Mouse (Mus musculus) liver, adult (tissue): ENCODE data around the gene Rbm12.

ENCODE experiments used
- GATA4 ChIP-seq: IDR thresholded peaks from 2 replicates; pipeline ENCODE4 v1.6.1; 2014; ENCODE audit warnings: mild to moderate bottlenecking, low read length; ENCODE audit not compliant: insufficient replicate concordance

Rbm12 gene

DNA sequence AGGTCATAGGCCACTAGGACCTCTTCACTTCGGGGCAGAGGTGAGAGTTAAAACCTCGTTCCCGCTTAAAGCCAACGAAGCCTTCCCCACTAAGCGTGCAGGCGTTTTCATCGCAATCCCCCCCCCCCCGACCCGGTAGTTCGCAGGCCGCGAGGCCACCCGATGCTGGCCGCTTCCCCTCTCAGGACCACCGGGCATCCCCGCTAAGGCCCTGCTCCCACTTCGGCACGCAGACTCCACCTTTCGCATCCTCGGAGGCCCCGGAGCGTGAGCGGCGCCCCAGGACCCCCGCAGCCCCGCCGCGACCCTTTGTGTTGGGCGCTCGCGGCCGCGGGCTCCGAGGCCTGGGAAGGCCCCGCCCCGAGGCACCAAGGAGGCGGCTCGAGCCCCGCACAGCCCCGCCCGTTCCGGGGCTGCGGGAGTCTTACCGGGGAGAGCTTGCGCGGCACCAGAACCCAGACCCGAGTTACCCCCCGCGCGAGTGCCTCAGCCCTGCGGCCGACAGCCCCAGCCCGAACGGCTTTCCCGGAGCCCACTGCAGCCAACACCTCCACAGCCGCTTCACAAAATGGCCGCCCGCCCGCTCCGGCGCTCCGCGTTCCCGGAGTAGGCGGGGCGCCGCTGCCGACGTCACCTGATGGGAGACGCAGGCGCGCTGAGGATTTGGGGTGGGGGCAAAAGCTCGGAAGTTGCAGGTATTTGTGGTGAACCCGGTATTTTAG is at the start of gene Rbm12, which contains the start of gene Cpne1:
TSS of gene Rbm12 (minus strand) at position 621 of the 722 bp plus-strand sequence.
TSS of gene Cpne1 (minus strand) at position 608 of the 722 bp plus-strand sequence.
- TF ChIP-seq GATA4: no peak

GRCm38 (mm10) chr2:156151538-156151937 is 39.8 kb upstream of the Rbm12 start:
- no peak for TF ChIP-seq GATA4

DNA sequence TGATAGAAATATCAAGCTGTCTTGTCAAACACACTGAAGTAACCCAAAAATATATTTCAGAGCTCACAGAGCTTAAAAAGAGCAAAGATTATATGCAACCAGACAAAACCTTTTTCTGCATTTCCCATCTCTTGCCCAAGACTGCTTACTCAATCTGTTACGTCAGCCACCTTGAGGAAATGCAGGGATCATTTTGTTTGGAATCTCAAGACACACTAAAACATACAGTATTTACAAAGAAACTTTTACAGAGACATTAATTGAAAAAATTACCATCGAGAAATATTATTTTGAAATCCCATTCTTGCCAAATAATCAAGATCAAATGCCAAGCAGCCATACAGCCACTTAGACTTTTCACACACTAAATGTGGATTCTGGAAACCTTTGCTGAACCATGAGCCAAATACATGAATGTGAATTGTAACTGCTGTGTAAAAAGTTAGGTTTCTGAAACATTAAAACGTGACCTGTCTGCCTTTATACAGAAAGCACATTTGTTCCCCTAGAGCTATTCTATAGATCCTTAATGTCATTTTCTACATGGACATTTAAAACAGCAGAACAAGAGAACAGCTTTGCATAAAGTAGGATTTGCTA is 35.6 kb upstream of the Rbm12 start:
- no peak for TF ChIP-seq GATA4

DNA sequence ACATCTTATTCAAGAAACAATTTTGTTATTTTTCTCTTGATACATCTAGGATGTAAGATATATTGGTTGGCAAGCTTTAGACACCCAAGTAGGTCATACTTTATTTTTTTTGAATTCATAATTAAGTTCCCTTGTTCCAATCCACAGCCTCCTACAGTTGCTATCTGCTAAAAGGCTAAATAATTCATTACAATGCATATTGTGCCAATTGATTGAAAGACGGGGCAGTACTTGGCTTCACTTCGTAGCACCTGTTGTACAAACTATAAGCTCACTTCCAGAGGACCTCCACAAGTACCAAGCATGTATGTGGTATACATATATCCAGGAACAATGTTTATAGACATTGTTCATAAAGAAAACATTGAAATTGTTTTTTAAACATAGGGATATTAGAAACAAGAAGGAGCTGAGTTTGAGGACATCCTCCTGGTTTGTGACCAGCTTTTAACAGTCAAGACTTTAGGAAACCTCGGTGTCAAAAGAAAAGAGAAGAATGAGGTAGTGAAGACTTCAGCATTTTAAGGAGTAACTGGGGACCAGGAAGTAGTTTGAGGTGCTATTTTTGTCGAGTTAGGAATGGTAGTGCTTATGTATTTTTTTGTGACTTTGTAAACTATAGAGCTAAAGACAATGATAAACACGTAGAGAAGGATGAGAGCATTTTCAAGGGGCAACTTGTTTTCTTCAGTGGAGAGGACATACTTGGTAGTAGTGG is 34.7 kb upstream of the Rbm12 start:
- no peak for TF ChIP-seq GATA4

DNA sequence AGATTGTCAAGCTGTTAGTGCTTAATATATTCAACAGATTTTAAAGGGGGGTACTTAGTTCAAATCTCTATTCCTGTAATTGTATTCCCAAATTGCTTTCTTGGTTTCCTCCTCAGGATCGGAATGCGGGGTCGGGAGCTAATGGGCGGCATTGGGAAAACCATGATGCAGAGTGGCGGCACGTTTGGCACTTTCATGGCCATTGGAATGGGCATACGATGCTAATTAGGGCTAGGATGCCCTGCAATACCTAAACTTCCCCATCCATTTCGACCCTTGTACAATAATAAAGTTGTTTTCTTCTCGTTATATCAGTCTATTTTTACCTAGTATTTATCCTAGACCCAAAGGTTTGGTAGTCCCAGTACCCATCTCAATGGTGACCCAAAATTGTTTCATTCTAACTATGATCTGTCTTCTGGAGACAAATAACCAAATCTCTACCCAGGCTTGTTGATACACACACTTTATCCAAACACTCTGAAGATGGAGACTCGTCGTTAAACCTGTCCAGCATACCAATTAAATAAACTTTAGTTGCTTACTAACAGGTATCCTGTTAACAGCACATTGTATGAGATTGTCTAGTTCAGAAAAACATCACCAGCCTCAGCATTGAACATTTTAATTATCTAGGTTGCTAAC is 33.8 kb upstream of the Rbm12 start:
- no peak for TF ChIP-seq GATA4

GRCm38 (mm10) chr2:156143953-156144724 is 32.4 kb upstream of the Rbm12 start, which contains the start of the genes Romo1 and Nfs1:
Gene Romo1 (plus strand): TSS chr2:156144039.
Gene Nfs1 (minus strand): TSS chr2:156144186.
- TF ChIP-seq GATA4: peak; percentile 47; the same call in 1 of the 2 replicates

GRCm38 (mm10) chr2:156143367-156143766 is 31.6 kb upstream of the Rbm12 start:
- TF ChIP-seq GATA4: no peak

- no peak for TF ChIP-seq GATA4
Measured at GRCm38 (mm10) chr2:156142820-156143219, 31.0 kb upstream of the Rbm12 start.

GRCm38 (mm10) chr2:156135695-156136094 is 23.9 kb upstream of the Rbm12 start:
- TF ChIP-seq GATA4: no peak

DNA sequence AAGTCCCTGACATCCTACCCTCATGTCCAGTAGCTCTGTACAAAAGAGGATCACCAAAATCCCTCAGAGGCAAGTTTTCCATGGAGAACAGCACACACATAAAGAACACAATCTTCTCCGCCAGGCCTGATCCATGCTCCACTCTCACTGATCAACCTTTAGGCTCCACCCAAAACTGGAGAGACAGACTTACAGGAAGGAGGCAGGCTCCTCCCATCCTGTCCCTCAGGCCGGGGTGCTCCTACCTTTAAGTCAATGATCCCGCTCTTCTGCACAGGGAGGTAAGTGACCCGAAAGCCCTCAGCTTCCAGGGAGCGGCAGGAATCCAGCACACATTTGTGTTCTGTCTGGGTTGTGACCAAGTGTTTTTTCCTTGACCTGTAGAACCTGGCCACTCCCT is 22.4 kb upstream of the Rbm12 start:
- no peak for TF ChIP-seq GATA4

- no peak for TF ChIP-seq GATA4
Measured at GRCm38 (mm10) chr2:156126992-156127391, 15.2 kb upstream of the Rbm12 start, which contains the start of gene Gm28036. Gene Gm28036 (minus strand): TSS chr2:156127092.

- no peak for TF ChIP-seq GATA4
Measured at GRCm38 (mm10) chr2:156123731-156124130, 12.0 kb upstream of the Rbm12 start.

DNA sequence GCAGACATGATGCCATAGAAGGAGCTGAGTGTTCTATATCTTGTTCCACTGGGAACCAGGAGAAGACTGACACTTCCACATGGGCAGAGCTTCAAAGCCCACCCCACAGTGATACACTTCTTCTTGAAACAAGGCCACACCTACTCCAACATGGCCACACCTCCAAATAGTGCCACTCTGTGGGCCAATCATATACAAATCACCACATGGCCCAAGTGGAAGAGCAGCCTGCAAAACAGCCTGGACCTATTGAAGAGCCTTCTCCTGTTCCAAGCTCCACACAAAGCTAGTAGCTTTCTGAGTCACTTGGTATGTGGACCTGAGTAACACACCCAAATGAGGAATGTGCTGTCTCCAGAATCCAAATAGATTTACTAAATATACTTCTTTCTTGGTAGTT is 7.8 kb upstream of the Rbm12 start:
- TF ChIP-seq GATA4: no peak

- no peak for TF ChIP-seq GATA4
Measured at GRCm38 (mm10) chr2:156110627-156111357, 986 bp downstream of the Rbm12 start.
